Mouse (Mus musculus): ENCODE measurements around the gene Bok. TPM values are rescaled to one million over a fixed set of nuclear protein-coding genes. Genes with fewer than 3 reads are reported as not detected.

Bok gene
- not detected for polyA plus RNA-seq (2017; shearing (Covaris generic))

GRCm38 (mm10) chr1:93685401-93686244, at the start of gene Bok:
Gene Bok, plus strand, starts transcription at chr1:93685660.

GRCm38 (mm10) chr1:93658559-93658958, 26.9 kb upstream of the Bok start, which contains the start of gene Stk25:
Gene Stk25, minus strand, starts transcription at chr1:93658659.

Other genes starting within 250 kb of the Bok start
- gene Hdlbp, start 206.8 kb upstream of the Bok start, polyA plus RNA-seq (2017; shearing (Covaris generic)): 73.8 TPM
- gene Farp2, start 173.6 kb upstream of the Bok start, polyA plus RNA-seq (2017; shearing (Covaris generic)): 1.7 TPM
- 159 TPM for gene Stk25, start 27.0 kb upstream of the Bok start, polyA plus RNA-seq (2017; shearing (Covaris generic))
- 145 TPM for gene Atg4b, start 65.8 kb downstream of the Bok start, polyA plus RNA-seq (2017; shearing (Covaris generic))
- gene Thap4, start 69.2 kb downstream of the Bok start, polyA plus RNA-seq (2017; shearing (Covaris generic)): 23.9 TPM
- gene Dtymk, start 116.3 kb downstream of the Bok start, polyA plus RNA-seq (2017; shearing (Covaris generic)): 58.7 TPM
- 53.6 TPM for gene Ing5, start 118.3 kb downstream of the Bok start, polyA plus RNA-seq (2017; shearing (Covaris generic))
- 30.2 TPM for gene D2hgdh, start 139.2 kb downstream of the Bok start, polyA plus RNA-seq (2017; shearing (Covaris generic))
- not detected for gene Gal3st2, start 175.6 kb downstream of the Bok start, polyA plus RNA-seq (2017; shearing (Covaris generic))
- gene Gal3st2b, start 232.7 kb downstream of the Bok start, polyA plus RNA-seq (2017; shearing (Covaris generic)): 0.12 TPM

Measured in naive thymus-derived CD4-positive, alpha-beta T cell, adult 5 months (primary cell).